Mouse (Mus musculus): ENCODE results near the gene Fam83f. TPM values are rescaled to one million over a fixed set of nuclear protein-coding genes. Genes with fewer than 3 reads are reported as not detected.

Gene Fam83f
- polyA plus RNA-seq, 1 experiment from 2014 or later: 8.4 TPM

DNA sequence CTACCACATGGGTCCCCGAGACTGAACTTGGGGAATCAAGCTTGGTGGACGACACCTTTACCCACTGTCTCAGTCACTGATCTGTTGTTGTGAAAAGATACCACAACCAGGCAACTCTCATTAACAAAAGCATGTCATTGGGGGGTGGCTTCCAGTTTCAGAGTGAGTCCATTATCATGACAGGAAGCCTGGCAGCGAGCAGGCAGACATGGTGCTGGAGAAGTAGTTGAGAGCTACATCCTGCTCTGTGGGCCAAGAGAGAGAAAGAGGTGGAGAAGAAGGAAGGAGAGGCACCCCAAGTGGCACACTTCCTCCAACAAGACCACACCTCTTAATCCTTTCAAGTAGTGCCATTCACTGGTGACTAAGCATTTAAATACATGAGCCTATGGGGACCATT lies 31.8 kb upstream of the Fam83f start:
- Histone ChIP-seq H3K27me3 (no peaks in the 10 kb centered on the region), H3K4me1 (no peaks in the 10 kb centered on the region), H3K4me2 (replicated peaks) (no peak overlapping the region), H3K9ac (no peak overlapping the region), H3K4me3 (replicated peaks) (no peak overlapping the region), H3K27ac (replicated peaks) (no peak overlapping the region), H3K9me3 (replicated peaks) (no peaks in the 10 kb centered on the region), H3K36me3 (no peaks in the 10 kb centered on the region)
- 80% methylated on average over 3 of the region's 3 CpGs for WGBS
- ATAC-seq (ENCODE audit: insufficient number of reproducible peaks, low FRiP score, low TSS enrichment, low read depth): no peak

DNA sequence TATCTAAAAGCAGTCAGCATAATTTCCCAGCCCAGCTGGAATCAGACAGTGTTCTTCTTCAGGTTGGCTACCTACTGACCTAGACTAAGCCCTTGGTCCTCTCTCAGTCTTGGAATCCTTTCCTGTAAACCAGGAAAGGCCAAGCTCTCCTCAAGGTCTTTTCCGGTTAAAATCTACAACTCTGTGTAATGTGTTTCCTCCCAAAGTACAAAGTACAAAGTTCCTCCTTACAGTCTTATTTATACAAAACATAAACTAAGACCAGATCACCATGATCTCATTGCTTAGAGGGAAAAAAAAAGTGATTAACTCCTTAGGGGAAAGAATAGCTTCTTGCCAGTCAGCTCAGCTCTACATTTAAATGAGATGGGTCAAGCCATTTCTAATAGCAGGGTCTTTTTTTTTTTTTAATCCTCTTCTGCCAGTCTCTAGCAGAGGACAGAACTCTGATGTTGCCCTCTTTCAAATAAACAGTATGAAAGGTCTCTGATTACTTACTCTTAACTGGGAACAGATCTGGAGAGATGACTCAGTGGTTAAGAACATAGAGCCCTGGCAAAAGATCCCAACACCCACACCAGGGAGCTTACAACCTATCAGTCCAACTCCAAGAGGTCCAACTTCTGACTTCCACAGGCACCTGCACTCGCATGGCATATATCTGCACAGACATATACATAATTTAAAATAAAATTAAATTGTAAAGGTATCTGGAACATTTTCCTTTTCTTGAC lies 29.8 kb upstream of the Fam83f start:
- Histone ChIP-seq H3K4me2 (replicated peaks) (no peak overlapping the region), H3K27me3 (no peaks in the 10 kb centered on the region), H3K4me3 (replicated peaks) (no peak overlapping the region), H3K4me1 (no peaks in the 10 kb centered on the region), H3K9ac (no peak overlapping the region), H3K9me3 (replicated peaks) (no peaks in the 10 kb centered on the region), H3K36me3 (no peaks in the 10 kb centered on the region), H3K27ac (replicated peaks) (no peak overlapping the region)
- no peak for ATAC-seq (ENCODE audit: insufficient number of reproducible peaks, low FRiP score, low TSS enrichment, low read depth)
- 67% methylated on average over 2 of the region's 2 CpGs for WGBS

DNA sequence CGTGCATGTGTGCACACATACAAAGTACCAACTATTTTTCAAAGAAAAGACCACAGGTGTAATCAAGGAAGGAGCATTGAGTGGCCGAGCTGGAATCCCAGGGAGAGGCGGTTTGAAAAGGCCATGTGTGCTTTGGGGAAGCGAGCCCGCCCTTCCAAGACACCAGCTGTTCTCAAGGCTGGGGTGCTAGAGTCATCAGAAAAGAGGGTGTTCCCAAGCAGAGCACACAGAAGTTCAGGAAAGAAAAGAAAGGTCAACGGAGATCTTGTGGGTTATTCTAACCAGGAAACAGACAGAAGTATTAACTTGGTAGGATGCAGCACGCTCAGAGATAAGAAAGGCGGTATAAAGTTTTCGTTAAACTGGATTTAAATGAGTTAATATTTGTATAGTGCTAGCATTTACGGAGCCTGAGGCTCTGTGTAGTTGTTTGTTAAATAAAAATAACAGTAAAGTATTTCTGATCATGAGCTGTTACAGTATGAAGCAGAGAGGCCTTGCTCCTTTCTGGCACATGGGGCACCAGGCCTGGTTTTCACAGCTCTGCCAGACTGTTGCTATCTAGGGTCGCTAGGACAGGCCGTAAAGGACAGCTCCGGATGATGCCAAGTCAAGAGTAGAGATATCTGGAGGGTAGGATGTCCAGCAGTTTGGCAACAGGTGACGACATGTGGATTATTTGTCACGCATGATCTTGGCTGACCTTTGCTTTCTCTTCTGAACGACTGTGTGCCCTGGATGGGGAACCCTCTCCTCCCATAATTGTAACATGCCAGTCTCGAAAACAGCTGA lies 26.4 kb upstream of the Fam83f start:
- ATAC-seq (ENCODE audit: insufficient number of reproducible peaks, low FRiP score, low TSS enrichment, low read depth): no peak
- WGBS: 80% methylated on average over 17 of the region's 17 CpGs

GRCm38 (mm10) chr15:80648977-80649606 lies 22.6 kb upstream of the Fam83f start:
- no peaks in the 10 kb centered on the region for H3K36me3 ChIP-seq
- peak overlapping the region; percentile 59 for H3K27ac ChIP-seq (replicated peaks)
- H3K9ac ChIP-seq: no peak overlapping the region
- peak; percentile 49 for ATAC-seq (ENCODE audit: insufficient number of reproducible peaks, low FRiP score, low TSS enrichment, low read depth)
- WGBS: 38% methylated on average over 15 of the region's 15 CpGs
- H3K4me1 ChIP-seq: peaks cover 21% of the 10 kb centered on the region; the same call in 1 of the 2 replicates
- no peak overlapping the region for H3K4me3 ChIP-seq (replicated peaks)
- H3K4me2 ChIP-seq (replicated peaks): no peak overlapping the region
- H3K27me3 ChIP-seq: no peaks in the 10 kb centered on the region
- H3K9me3 ChIP-seq (replicated peaks): no peaks in the 10 kb centered on the region

More for the DNA sequence above, 26.4 kb upstream of the Fam83f start:
- Histone ChIP-seq H3K36me3 (no peaks in the 10 kb centered on the region), H3K27me3 (no peaks in the 10 kb centered on the region), H3K4me3 (replicated peaks) (no peak overlapping the region), H3K9ac (no peak overlapping the region), H3K27ac (replicated peaks) (no peak overlapping the region), H3K9me3 (replicated peaks) (no peaks in the 10 kb centered on the region), H3K4me2 (replicated peaks) (no peak overlapping the region), H3K4me1 (peaks cover 14% of the 10 kb centered on the region; the same call in 1 of the 2 replicates)

DNA sequence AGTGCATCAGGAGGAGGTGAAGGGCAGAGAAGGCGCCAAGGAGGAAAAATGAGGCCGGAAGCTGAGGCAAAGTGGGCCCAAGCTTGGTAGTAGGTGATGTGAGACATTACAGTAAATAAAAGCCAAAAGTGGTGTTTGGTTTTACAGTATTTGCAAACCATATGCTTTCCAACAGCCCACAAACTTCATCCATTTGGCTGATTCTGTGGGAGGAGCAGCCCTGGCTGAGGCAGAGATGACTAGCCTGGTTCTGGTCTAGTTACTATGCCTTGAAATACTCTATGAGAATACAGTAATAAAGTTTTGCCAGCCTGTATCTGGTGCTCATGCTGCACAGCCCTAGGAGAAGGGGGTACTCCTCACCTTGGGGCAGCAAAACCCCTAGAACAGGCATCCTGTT lies 21.2 kb upstream of the Fam83f start:
- H3K27ac ChIP-seq (replicated peaks): no peak overlapping the region
- no peak overlapping the region for H3K4me2 ChIP-seq (replicated peaks)
- WGBS: 70% methylated on average over 2 of the region's 2 CpGs
- no peaks in the 10 kb centered on the region for H3K36me3 ChIP-seq
- no peaks in the 10 kb centered on the region for H3K9me3 ChIP-seq (replicated peaks)
- no peak for ATAC-seq (ENCODE audit: insufficient number of reproducible peaks, low FRiP score, low TSS enrichment, low read depth)
- peaks cover 21% of the 10 kb centered on the region; the same call in 1 of the 2 replicates for H3K4me1 ChIP-seq
- H3K9ac ChIP-seq: no peak overlapping the region
- no peaks in the 10 kb centered on the region for H3K27me3 ChIP-seq
- H3K4me3 ChIP-seq (replicated peaks): no peak overlapping the region

DNA sequence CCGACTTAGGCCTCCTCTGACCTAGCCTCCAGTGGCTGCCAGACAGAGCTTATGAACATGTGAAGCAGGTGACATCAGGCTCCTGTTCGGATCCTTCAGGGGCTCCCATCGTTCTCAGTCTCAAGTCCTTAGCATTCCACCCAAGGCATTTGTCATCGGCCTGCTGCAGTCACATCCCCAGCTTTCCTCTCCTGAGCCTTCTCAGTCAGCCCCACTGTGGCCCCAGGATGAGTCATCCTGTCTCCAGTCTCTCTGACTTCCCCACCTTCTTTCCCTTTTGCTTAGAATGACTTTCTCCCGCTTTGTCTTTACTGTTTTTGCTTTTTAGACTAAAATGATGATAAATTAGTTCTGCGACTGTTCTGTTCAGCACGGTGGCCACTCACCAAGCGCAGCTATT lies 17.8 kb upstream of the Fam83f start:
- no peak overlapping the region for H3K4me2 ChIP-seq (replicated peaks)
- no peak overlapping the region for H3K9ac ChIP-seq
- H3K27ac ChIP-seq (replicated peaks): no peak overlapping the region
- H3K4me1 ChIP-seq: peaks cover 15% of the 10 kb centered on the region; the same call in 1 of the 2 replicates
- no peaks in the 10 kb centered on the region for H3K27me3 ChIP-seq
- 67% methylated on average over 8 of the region's 8 CpGs for WGBS
- no peaks in the 10 kb centered on the region for H3K9me3 ChIP-seq (replicated peaks)
- no peaks in the 10 kb centered on the region for H3K36me3 ChIP-seq
- H3K4me3 ChIP-seq (replicated peaks): no peak overlapping the region
- ATAC-seq (ENCODE audit: insufficient number of reproducible peaks, low FRiP score, low TSS enrichment, low read depth): no peak

DNA sequence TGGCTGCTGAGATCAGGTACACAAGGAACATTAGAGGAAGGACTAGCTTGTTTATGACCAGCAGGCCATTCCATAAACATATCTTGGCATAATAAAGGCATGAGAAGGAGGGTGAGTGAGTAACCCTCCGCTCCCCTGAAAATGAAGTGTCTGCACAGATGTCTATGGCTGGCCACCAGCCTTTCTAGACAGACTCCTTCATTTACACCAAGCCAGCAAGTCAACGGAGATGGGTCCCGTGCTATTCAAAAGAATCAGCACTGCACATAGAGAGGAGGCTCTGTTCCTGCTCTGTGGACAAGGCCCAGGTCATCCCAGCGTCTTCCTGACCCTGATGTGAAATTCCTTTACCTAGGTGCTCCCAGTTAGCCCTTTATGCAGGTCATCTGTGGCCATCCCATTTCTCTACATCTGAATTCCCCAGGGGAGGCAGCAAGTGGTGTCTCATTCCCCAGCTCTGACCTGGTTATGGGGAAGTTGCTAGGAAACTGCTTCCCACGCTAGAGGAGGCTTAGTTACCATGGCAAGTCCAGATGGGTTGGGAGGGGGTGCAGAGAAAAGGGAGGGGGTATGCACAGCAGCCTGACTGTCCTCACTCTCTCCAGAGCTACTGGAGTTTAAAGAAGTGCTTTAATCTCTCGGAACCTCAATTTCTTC lies 12.7 kb upstream of the Fam83f start:
- WGBS: 62% methylated on average over 6 of the region's 6 CpGs
- no peak for ATAC-seq (ENCODE audit: insufficient number of reproducible peaks, low FRiP score, low TSS enrichment, low read depth)
- H3K27ac ChIP-seq (replicated peaks): no peak overlapping the region

GRCm38 (mm10) chr15:80660963-80661362 lies 10.7 kb upstream of the Fam83f start:
- Histone ChIP-seq H3K4me2 (replicated peaks) (no peak overlapping the region), H3K4me1 (0 out of 2 replicates have a peak, but pooled peaks cover 6% of the 10 kb centered on the region), H3K9me3 (replicated peaks) (no peaks in the 10 kb centered on the region), H3K4me3 (replicated peaks) (no peak overlapping the region), H3K27me3 (no peaks in the 10 kb centered on the region), H3K27ac (replicated peaks) (0 out of 2 replicates have a peak overlapping the region, but pooled peaks have one; percentile 48), H3K36me3 (no peaks in the 10 kb centered on the region), H3K9ac (no peak overlapping the region)
- peak; percentile 34; the same call in 1 of the 2 replicates for ATAC-seq (ENCODE audit: insufficient number of reproducible peaks, low FRiP score, low TSS enrichment, low read depth)
- 42% methylated on average over 4 of the region's 4 CpGs for WGBS

More for the DNA sequence above, 12.7 kb upstream of the Fam83f start:
- H3K9me3 ChIP-seq (replicated peaks): no peaks in the 10 kb centered on the region
- H3K27me3 ChIP-seq: no peaks in the 10 kb centered on the region
- H3K4me1 ChIP-seq: 0 out of 2 replicates have a peak, but pooled peaks cover 6% of the 10 kb centered on the region
- H3K4me2 ChIP-seq (replicated peaks): no peak overlapping the region
- no peak overlapping the region for H3K9ac ChIP-seq
- no peaks in the 10 kb centered on the region for H3K36me3 ChIP-seq
- no peak overlapping the region for H3K4me3 ChIP-seq (replicated peaks)

DNA sequence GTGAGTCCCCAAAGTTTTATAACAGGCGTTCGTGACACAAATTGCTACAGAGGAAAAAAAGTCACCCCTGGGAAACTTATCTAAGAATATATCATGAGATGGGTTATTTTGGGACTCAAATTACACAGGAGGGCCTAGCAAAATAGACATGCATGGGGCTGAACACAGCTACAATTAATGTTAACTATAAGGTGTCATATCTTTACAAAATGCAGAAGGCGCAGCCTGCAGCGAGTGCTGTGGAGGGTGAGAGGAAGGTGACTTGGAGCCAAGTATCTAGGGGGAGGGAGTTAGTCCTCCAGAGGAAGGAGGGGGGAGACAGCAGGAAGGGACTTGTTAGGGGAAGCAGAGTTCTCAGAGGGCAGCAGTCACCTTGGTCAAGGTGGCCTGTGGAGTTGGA lies 7.2 kb upstream of the Fam83f start:
- no peak overlapping the region for H3K9ac ChIP-seq
- H3K4me3 ChIP-seq (replicated peaks): no peak overlapping the region
- H3K27me3 ChIP-seq: 0 out of 2 replicates have a peak, but pooled peaks cover under 1% of the 10 kb centered on the region
- H3K27ac ChIP-seq (replicated peaks): no peak overlapping the region
- H3K36me3 ChIP-seq: no peaks in the 10 kb centered on the region
- 65% methylated on average over 4 of the region's 4 CpGs for WGBS
- no peaks in the 10 kb centered on the region for H3K4me1 ChIP-seq
- ATAC-seq (ENCODE audit: insufficient number of reproducible peaks, low FRiP score, low TSS enrichment, low read depth): no peak
- H3K4me2 ChIP-seq (replicated peaks): no peak overlapping the region
- H3K9me3 ChIP-seq (replicated peaks): no peaks in the 10 kb centered on the region

- peaks cover 19% of the 10 kb centered on the region for H3K4me1 ChIP-seq
- H3K27me3 ChIP-seq: peaks cover 36% of the 10 kb centered on the region
- no peak overlapping the region for H3K9ac ChIP-seq
- H3K27ac ChIP-seq (replicated peaks): no peak overlapping the region
- WGBS: 61% methylated on average over 2 of the region's 2 CpGs
- H3K36me3 ChIP-seq: no peaks in the 10 kb centered on the region
- peak overlapping the region; percentile 41 for H3K4me3 ChIP-seq (replicated peaks)
- H3K4me2 ChIP-seq (replicated peaks): peak overlapping the region; percentile 68; the same call in 1 of the 2 replicates
- no peaks in the 10 kb centered on the region for H3K9me3 ChIP-seq (replicated peaks)
- no peak for ATAC-seq (ENCODE audit: insufficient number of reproducible peaks, low FRiP score, low TSS enrichment, low read depth)
Observed at GRCm38 (mm10) chr15:80672810-80673209, 1.2 kb downstream of the Fam83f start.
